Mouse (Mus musculus): ENCODE measurements around the gene Acsbg1. TPM values are rescaled to one million over a fixed set of nuclear protein-coding genes. Genes with fewer than 3 reads are reported as not detected.

Acsbg1 gene
- not detected for polyA plus RNA-seq (2014; fragmentation: Illumina TruSeq; extraction: RNeasy Lipid Tissue Mini Kit (QIAGEN cat#74804); ENCODE audit: low read depth, low replicate concordance)

GRCm38 (mm10) chr9:54661605-54662377 lies at the start of gene Acsbg1:
Acsbg1 (minus strand) TSS chr9:54661870.

GRCm38 (mm10) chr9:54698318-54699086 lies 36.8 kb upstream of the Acsbg1 start, which contains the start of gene Dnaja4:
Dnaja4 (plus strand) TSS chr9:54698873.

GRCm38 (mm10) chr9:54586199-54587061 lies 75.2 kb downstream of the Acsbg1 start, which contains the start of gene Idh3a:
Idh3a (plus strand) TSS chr9:54586334.

GRCm38 (mm10) chr9:54559771-54560471 lies 101.7 kb downstream of the Acsbg1 start, which contains the start of gene Cib2:
Cib2 (minus strand) TSS chr9:54560218.

Other genes with a start within 250 kb of the Acsbg1 start
- gene Dmxl2, start 160.2 kb downstream of the Acsbg1 start, polyA plus RNA-seq (2014; fragmentation: Illumina TruSeq; extraction: RNeasy Lipid Tissue Mini Kit (QIAGEN cat#74804); ENCODE audit: low read depth, low replicate concordance), result 50.1 TPM
- not detected for gene Sh2d7, start 122.9 kb downstream of the Acsbg1 start, polyA plus RNA-seq (2014; fragmentation: Illumina TruSeq; extraction: RNeasy Lipid Tissue Mini Kit (QIAGEN cat#74804); ENCODE audit: low read depth, low replicate concordance)
- gene Cib2, start 101.7 kb downstream of the Acsbg1 start, polyA plus RNA-seq (2014; fragmentation: Illumina TruSeq; extraction: RNeasy Lipid Tissue Mini Kit (QIAGEN cat#74804); ENCODE audit: low read depth, low replicate concordance), result 0.40 TPM
- gene Idh3a, start 75.5 kb downstream of the Acsbg1 start, polyA plus RNA-seq (2014; fragmentation: Illumina TruSeq; extraction: RNeasy Lipid Tissue Mini Kit (QIAGEN cat#74804); ENCODE audit: low read depth, low replicate concordance), result 376 TPM
- gene Dnaja4, start 37.0 kb upstream of the Acsbg1 start, polyA plus RNA-seq (2014; fragmentation: Illumina TruSeq; extraction: RNeasy Lipid Tissue Mini Kit (QIAGEN cat#74804); ENCODE audit: low read depth, low replicate concordance), result 20.3 TPM
- gene Wdr61, start 72.6 kb upstream of the Acsbg1 start, polyA plus RNA-seq (2014; fragmentation: Illumina TruSeq; extraction: RNeasy Lipid Tissue Mini Kit (QIAGEN cat#74804); ENCODE audit: low read depth, low replicate concordance), result 107 TPM
- not detected for gene Crabp1, start 102.9 kb upstream of the Acsbg1 start, polyA plus RNA-seq (2014; fragmentation: Illumina TruSeq; extraction: RNeasy Lipid Tissue Mini Kit (QIAGEN cat#74804); ENCODE audit: low read depth, low replicate concordance)
- 166 TPM for gene Ireb2, start 201.9 kb upstream of the Acsbg1 start, polyA plus RNA-seq (2014; fragmentation: Illumina TruSeq; extraction: RNeasy Lipid Tissue Mini Kit (QIAGEN cat#74804); ENCODE audit: low read depth, low replicate concordance)